20 mouse cellular contexts compared by ENCODE assay signal in genomic region chr17:60468901-60469300, GRCm38 (mm10).
"Had no signal": no experiment of that assay in that cellular context is flagged by ENCODE, and none has a peak within 500 bp of the region (broad histone marks: within the 10 kb centered on the region; RNA-seq: fewer than 3 reads in every experiment).

No protein-coding gene starts in this region.

- H3K4me3 ChIP-seq: midbrain, embryonic 10.5 days; midbrain, embryonic 12.5 days; myocyte; neural tube, embryonic 13.5 days; neural tube, embryonic 15.5 days had no signal

- H3K27me3 ChIP-seq: midbrain, embryonic 12.5 days; neural tube, embryonic 13.5 days; neural tube, embryonic 15.5 days had no signal

- H3K4me2 ChIP-seq: lung, embryonic 14.5 days; midbrain, embryonic 12.5 days; neural tube, embryonic 13.5 days; neural tube, embryonic 15.5 days had no signal

- H3K27ac ChIP-seq: macrophage; midbrain, embryonic 10.5 days; midbrain, embryonic 12.5 days; neural tube, embryonic 13.5 days; neural tube, embryonic 15.5 days had no signal

- H3K4me1 ChIP-seq: midbrain, embryonic 10.5 days; midbrain, embryonic 12.5 days; neural tube, embryonic 13.5 days; neural tube, embryonic 15.5 days had no signal

- H3K9ac ChIP-seq: lung, embryonic 14.5 days; midbrain, embryonic 12.5 days; neural tube, embryonic 13.5 days; neural tube, embryonic 15.5 days had no signal

- DNase-seq: lung, adult 18-20 months; lung, embryonic 14.5 days; lung, postnatal 14 days; lung, postnatal 36 days; midbrain, embryonic 14.5 days; retina, postnatal 1 day; right cerebral cortex, adult 18-20 months; right cerebral cortex, postnatal 25 days; right cerebral cortex, postnatal 4 days; spleen, adult 18-20 months; thymus, adult 18-20 months; thymus, postnatal 14 days; thymus, postnatal 36 days had no signal

- H3K36me3 ChIP-seq: midbrain, embryonic 10.5 days; midbrain, embryonic 12.5 days; neural tube, embryonic 13.5 days; neural tube, embryonic 15.5 days had no signal

- H3K9me3 ChIP-seq: midbrain, embryonic 10.5 days; midbrain, embryonic 12.5 days; neural tube, embryonic 13.5 days; neural tube, embryonic 15.5 days had no signal

- ATAC-seq: midbrain, embryonic 16.5 days had no signal
